Mouse (Mus musculus): Measurements from ENCODE around the gene Gna13.

Gna13 gene

DNA sequence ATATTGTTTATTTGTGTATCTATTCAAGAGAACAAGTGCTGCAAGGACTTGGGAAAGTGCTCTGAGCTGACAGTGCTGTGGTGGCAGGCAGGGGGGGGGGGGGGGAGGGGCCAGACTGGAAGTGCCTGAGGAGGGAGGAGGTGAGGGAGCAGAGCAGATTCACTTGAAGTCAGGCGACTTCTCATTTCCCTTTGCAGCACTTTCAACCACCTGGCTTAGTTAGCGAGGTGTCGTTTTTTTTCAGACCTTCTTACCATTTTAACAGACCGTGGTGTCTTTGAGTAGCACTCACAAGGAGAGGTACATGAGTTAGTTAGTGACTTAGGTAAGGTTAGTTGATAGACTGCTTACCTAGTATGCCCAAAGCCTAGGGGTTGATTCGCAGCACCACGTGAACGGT, 12.8 kb downstream of the Gna13 start:
- no peak for DNase-seq (ENCODE audit: low spot score in 2 of 2)

DNA sequence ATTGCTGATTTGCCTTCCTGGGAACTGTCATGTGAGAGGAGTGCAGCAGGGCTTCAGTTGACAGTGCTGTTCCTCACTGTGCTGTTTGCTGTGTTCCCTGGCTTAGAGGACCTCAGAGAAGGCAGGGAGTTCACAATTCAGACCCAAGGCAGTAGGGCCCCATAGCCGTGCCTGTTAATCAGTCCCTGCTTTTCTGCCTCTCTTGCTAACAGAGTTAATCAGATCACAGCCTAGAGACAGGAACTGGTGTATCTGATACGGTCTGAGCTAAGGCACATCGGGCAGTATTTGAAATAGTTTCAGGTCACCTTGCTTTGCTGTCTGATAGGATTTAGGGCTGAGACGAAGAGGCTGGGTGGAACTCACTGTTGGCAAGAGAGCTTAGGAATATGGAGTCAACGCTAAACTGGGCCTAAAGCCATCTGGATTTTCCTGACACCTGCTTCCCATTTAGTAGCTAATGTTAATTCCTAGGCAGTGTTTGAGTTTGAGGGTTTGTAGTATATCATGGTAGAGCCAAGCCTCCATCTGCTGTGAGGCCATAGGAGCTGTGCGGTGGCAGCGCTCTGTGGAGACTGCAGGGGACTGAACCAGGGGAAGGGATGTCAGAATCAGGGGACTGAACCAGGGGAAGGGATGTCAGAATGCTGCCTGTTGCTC, 14.0 kb downstream of the Gna13 start:
- DNase-seq (ENCODE audit: low spot score in 2 of 2), result no peak

DNA sequence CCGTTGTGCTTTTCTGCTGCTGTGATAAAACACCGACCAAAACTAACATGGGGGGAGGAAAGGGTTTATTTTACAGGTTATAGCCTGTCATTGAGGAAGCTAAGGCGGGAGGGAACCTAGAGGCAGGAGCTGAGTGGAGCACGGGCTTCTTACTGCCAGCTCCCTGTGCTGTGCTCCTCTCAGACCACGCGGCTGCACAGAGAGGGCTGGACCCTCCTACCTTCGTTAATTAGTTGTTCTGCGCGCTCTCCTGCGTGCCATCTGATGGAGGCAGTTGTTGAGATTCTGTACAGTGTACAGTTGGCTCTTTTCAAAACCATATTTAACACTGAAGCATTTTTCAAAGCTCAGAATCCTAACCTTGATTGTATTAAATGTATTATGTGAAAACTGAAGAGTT, 14.8 kb downstream of the Gna13 start:
- no peak for DNase-seq (ENCODE audit: low spot score in 2 of 2)

GRCm38 (mm10) chr11:109378051-109378450, 15.4 kb downstream of the Gna13 start:
- no peak for DNase-seq (ENCODE audit: low spot score in 2 of 2)

DNA sequence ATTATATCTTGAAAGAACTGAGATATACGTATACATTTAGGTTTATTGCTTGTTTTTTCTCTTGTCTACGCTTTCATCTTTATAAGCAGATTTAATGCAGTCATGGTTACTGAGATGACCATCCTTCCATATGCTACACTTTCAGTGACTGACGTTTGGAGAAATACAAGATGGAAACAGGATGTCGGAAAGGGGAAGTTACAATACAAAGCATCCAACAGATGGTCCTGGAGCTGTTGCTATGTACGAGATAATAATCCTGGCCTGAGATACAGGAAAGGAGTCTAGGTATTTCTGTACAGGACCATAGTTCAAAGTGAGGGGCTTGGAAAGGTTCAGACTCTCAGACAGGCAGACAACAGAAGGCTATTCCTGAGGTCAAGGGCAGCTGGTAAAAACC, 18.0 kb downstream of the Gna13 start:
- no peak for DNase-seq (ENCODE audit: low spot score in 2 of 2)

- DNase-seq (ENCODE audit: low spot score in 2 of 2), result no peak
Measured at GRCm38 (mm10) chr11:109385296-109385695, 22.7 kb downstream of the Gna13 start.

GRCm38 (mm10) chr11:109389046-109389445, 26.4 kb downstream of the Gna13 start:
- DNase-seq (ENCODE audit: low spot score in 2 of 2), result no peak

DNA sequence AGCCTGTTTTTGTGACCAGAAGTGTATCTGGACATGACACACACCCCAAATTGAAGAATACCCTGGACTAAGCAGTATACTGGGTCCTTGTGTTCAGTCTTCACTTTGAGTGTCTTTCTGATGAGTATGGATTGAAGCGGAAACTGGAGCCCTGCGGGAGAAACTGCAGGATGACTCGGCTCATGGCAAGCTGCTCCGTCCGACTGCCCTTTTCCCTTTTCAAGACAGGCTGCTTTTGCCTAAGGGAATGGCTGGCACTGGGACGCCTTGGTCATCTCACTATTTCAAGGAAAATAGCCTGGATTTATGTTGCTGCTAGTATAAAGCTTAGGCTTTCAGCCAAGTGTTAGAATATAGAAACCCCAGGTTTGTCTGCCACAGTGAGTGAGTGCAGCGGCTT, 28.6 kb downstream of the Gna13 start:
- no peak for DNase-seq (ENCODE audit: low spot score in 2 of 2)

DNA sequence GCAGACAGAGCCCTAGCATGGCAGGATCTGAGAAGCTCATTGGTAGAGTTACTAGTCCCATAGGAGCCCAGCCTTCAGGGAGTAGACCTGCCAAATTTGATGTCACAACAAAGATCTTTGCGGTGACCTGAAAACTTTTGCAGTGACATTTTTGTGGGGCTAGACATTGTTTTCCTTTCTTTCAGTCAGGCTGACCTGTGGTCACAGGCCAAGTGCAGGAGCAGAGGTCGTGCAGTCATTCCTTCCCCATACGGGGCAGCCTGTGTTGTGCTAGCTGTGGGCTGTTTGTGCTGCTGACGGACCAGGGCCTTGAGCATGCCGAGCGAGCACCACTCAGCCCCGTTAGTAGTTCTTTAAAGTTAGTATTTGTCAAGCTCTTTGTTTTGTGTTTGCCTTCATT, 29.1 kb downstream of the Gna13 start:
- no peak for DNase-seq (ENCODE audit: low spot score in 2 of 2)

- no peak for DNase-seq (ENCODE audit: low spot score in 2 of 2)
Measured at GRCm38 (mm10) chr11:109392601-109393000, 30.0 kb downstream of the Gna13 start.

- DNase-seq (ENCODE audit: low spot score in 2 of 2), result no peak
Measured at GRCm38 (mm10) chr11:109394758-109395157, 32.1 kb downstream of the Gna13 start.

GRCm38 (mm10) chr11:109395291-109395690, 32.7 kb downstream of the Gna13 start:
- no peak for DNase-seq (ENCODE audit: low spot score in 2 of 2)

- no peak for DNase-seq (ENCODE audit: low spot score in 2 of 2)
Measured at GRCm38 (mm10) chr11:109406431-109406830, 43.8 kb downstream of the Gna13 start.

- no peak for DNase-seq (ENCODE audit: low spot score in 2 of 2)
Measured at GRCm38 (mm10) chr11:109410197-109410980, 47.8 kb downstream of the Gna13 start.

- no peak for DNase-seq (ENCODE audit: low spot score in 2 of 2)
Measured at GRCm38 (mm10) chr11:109413617-109414016, 51.0 kb downstream of the Gna13 start, which contains the start of gene 9930022D16Rik. TSS of gene 9930022D16Rik (plus strand) at chr11:109413917.

GRCm38 (mm10) chr11:109414802-109415201, 52.2 kb downstream of the Gna13 start:
- DNase-seq (ENCODE audit: low spot score in 2 of 2), result no peak

DNA sequence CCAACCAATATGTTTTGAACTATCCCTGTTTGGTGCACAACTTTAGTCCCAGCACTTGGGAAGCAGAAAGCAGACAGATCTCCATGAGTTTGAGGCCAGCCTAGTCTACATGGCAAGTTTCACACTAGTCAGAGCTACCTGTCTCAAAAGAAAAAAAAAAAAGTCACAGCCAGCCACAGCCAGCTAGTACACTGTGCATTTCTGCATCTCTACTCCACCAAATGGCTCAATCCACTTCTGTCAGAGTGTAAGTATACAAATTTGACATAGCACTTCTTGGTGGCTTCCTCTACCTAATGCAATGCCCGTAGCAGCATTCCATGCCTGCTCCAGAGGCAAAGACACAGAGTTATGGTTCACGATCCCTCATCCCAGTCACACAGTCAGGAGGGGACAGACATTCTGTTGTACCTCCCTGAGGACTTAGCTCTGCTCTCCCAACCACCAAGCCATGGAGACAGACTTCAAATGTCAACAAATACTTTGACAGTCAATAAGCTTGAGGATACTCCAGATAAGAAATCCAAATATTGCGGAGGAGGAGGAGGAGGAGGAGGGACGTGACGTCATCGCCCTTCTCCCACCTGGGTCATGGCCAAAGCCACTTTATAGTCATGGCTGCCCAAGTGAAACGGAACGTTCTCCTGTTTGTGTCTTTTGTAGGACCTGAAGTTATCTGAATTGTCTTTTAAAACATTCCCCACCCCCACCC, 54.2 kb downstream of the Gna13 start:
- DNase-seq (ENCODE audit: low spot score in 2 of 2), result no peak

DNA sequence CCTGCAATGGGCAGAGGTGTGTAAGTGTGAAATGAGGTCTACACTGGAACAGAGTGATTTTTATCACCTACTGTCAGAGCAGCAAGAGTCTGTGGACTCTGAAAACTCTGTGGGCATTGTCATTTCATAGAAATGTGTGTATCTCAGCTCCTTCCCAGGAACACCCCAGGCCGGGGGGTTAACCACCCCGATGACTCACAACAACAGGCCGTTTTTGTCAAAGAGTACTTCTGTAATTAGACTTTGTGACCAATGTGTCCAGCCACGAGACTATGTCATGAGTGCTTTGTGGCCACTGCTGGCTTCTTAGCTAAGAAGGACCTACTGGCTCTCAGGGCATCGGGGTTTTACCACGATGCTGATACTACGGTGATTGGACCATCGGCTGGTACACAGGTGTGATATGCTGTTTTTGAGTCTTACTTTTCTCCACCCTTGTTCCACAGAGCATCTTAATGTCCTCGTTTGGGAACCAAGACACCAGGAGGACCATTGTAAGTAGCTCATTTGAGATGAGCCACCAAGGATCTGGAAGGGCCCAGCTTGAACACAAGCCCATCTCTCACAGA, 54.9 kb downstream of the Gna13 start:
- DNase-seq (ENCODE audit: low spot score in 2 of 2), result no peak

- DNase-seq (ENCODE audit: low spot score in 2 of 2), result no peak
Measured at GRCm38 (mm10) chr11:109419461-109419860, 56.8 kb downstream of the Gna13 start.

DNA sequence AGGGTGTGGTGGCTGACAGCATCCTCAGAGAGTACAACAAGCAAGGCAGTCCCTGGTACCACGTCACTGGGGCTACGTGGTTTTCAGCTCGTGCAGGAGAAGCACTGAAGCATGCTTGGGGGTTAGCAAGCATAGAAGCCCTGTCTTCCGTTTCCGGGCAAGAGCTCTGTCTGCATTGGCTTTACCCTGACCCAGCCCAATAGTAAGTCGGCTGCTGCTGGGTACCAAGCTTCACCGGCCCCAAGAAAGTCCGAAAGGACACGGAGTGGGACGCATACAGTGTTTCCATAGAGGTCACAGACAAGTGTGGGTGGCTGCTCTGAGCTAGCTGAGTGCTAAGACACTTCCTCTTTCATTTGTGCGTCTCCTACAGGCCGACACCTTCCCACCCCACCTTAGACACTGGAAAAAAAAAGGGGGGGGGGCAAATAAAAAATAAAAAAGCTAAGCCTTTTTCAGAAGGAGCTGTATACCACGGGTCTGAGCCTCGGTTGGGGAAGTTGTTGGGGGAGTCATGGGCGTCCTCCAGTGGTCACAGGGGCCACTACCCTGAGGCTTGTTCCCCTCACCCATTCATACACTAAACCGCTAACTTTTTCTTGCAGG, 57.4 kb downstream of the Gna13 start:
- no peak for DNase-seq (ENCODE audit: low spot score in 2 of 2)

DNA sequence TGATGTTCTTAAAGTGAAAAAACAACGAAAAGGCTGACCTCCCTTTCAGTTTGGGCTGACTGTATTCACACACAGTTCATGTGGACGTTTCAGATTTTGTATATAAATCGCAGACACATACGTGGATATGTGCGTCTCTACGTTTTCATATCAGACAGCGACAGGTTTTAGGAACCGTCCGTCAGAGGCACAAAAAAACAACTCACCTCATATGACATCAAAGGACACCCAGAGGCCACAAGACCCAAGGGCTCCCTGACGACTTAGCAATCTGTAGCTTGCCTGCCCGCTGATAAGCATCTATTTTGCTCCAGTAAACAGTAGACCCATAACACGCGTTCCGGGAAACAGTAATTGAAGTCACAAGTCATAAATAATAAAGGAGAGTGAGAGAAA, 57.9 kb downstream of the Gna13 start:
- DNase-seq (ENCODE audit: low spot score in 2 of 2), result no peak

DNA sequence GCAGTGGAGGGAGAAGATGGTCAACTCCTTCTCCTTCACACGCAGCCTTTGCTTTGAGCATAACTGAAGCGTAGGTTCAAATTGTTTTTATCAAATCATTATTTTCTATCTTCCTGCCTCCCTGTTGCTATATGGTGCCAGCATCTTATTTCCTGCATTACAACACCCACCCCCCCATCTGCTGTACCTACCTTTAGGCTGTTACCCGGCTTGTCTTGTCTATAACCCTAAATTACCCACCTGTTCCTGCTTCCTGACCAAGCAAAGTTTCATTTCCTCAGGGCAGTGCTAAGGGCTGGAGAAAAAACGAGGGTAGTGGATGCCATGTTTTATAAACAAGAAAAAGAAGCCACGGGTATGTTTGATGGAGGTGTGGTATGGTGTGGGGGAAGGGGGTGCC, 58.6 kb downstream of the Gna13 start:
- no peak for DNase-seq (ENCODE audit: low spot score in 2 of 2)
